14 mouse cellular contexts compared by ENCODE assay signal in genomic region chr2:179705461-179705860, GRCm38 (mm10).
"Had no signal": no experiment of that assay in that cellular context is flagged by ENCODE, and none has a peak within 500 bp of the region (broad histone marks: within the 10 kb centered on the region; RNA-seq: fewer than 3 reads in every experiment).

No protein-coding gene starts in this region.

- DNase-seq: kidney, adult 9 months; kidney, postnatal 36 days; layer of hippocampus, adult 9-11 months; layer of hippocampus, postnatal 36 days; lung, adult 18-20 months; right cerebral cortex, postnatal 4 days; thymus, adult 2 months; thymus, postnatal 25 days had no signal

- H3K27me3 ChIP-seq: midbrain, embryonic 15.5 days; neural tube, embryonic 12.5 days; stomach, embryonic 15.5 days had no signal

- H3K4me1 ChIP-seq: limb, embryonic 13.5 days; stomach, embryonic 15.5 days had no signal

- H3K9me3 ChIP-seq: limb, embryonic 13.5 days; midbrain, embryonic 15.5 days; neural tube, embryonic 12.5 days; stomach, embryonic 15.5 days had no signal

- H3K9ac ChIP-seq: limb, embryonic 13.5 days; liver, embryonic 14.5 days; midbrain, embryonic 15.5 days; neural tube, embryonic 12.5 days; stomach, embryonic 15.5 days had no signal

- H3K4me2 ChIP-seq: limb, embryonic 13.5 days; midbrain, embryonic 15.5 days; neural tube, embryonic 12.5 days; stomach, embryonic 15.5 days had no signal

- H3K36me3 ChIP-seq: limb, embryonic 13.5 days; midbrain, embryonic 15.5 days; neural tube, embryonic 12.5 days; stomach, embryonic 15.5 days had no signal

- H3K4me3 ChIP-seq: limb, embryonic 13.5 days; midbrain, embryonic 15.5 days; neural tube, embryonic 12.5 days; stomach, embryonic 15.5 days had no signal

- H3K27ac ChIP-seq: kidney, postnatal 0 days; limb, embryonic 13.5 days; liver, embryonic 14.5 days; midbrain, embryonic 15.5 days; neural tube, embryonic 12.5 days; stomach, embryonic 15.5 days had no signal
